ENCODE assay signal across 10 mouse cellular contexts in the genomic region with DNA sequence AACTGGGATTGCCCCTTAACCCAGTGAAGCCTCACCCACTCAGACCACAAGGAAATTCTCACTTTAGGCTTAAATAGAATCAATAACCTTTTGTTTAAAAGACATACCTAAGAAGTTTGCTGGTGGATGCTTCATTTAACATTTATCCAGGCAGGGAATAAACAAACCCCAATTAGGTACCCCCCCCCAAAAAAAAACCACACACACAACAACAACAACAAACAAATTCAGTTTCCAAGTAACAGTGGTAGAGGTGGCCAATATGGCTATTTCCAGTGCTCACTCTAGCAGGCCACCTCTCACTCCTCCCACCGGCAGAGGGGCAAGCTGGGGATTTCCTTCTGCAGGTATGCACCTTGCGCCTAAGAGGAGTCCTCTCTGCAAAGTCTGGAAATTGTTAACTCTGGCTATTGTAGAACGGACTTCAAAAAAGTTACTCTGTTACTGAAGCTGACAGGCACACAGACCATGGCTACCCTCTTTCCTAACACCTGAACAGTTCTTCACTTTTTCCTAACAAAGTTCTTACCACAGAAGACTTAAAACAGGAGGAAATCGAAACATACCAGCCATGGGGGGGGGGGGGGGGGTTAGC. TPM values are rescaled to one million over a fixed set of nuclear protein-coding genes. Genes with fewer than 3 reads are reported as not detected.
DNase-seq lines count a peak whose midpoint lies in the region; ATAC-seq and TF ChIP-seq lines count a peak whose summit lies in the region.
"Had no signal": no experiment of that assay in that cellular context is flagged by ENCODE, and none has a peak within 500 bp of the region (broad histone marks: within the 10 kb centered on the region; RNA-seq: fewer than 3 reads in every experiment).

No protein-coding gene starts in this region.

- no peaks in the 10 kb centered on the region for H3K36me3 ChIP-seq in heart, embryonic 11.5 days (ENCODE audit: control insufficient read depth, insufficient read depth, low read length)
- 0 out of 2 replicates have a peak, but pooled peaks cover 3% of the 10 kb centered on the region for H3K36me3 ChIP-seq in thymus, adult 2 months (ENCODE audit: control insufficient read depth, insufficient read depth, low read length)
- no peaks in the 10 kb centered on the region for H3K36me3 ChIP-seq in limb, embryonic 14.5 days (ENCODE audit: control insufficient read depth, insufficient read depth, low read length)

- intact Hi-C loops in heart, postnatal 36 days (cut with DNase I) = no loop called here

- no peaks in the 10 kb centered on the region for H3K9me3 ChIP-seq in heart, embryonic 11.5 days (replicated peaks; ENCODE audit: control insufficient read depth, low read length)
- no peaks in the 10 kb centered on the region for H3K9me3 ChIP-seq in limb, embryonic 14.5 days (ENCODE audit: control insufficient read depth, low read length)

- peaks cover 14% of the 10 kb centered on the region for H3K4me1 ChIP-seq in heart, embryonic 11.5 days (ENCODE audit: control insufficient read depth, insufficient read depth, low read length)
- H3K4me1 ChIP-seq in thymus, adult 2 months (replicated peaks; ENCODE audit: control insufficient read depth, insufficient read depth, low read length) = peaks cover 34% of the 10 kb centered on the region
- peaks cover 16% of the 10 kb centered on the region for H3K4me1 ChIP-seq in limb, embryonic 14.5 days (ENCODE audit: control insufficient read depth, insufficient read depth, low read length)

- peak overlapping the region; percentile 81 for H3K4me2 ChIP-seq in heart, embryonic 11.5 days
- H3K4me2 ChIP-seq in limb, embryonic 14.5 days (replicated peaks; ENCODE audit: low read depth, low read length, severe bottlenecking) = peak overlapping the region; percentile 74

- 0 out of 2 replicates have a peak overlapping the region, but pooled peaks have one; percentile 39 for H3K9ac ChIP-seq in heart, embryonic 11.5 days (ENCODE audit: low read depth, low read length)
- no peak overlapping the region for H3K9ac ChIP-seq in limb, embryonic 14.5 days (ENCODE audit: low read depth, low read length, severe bottlenecking)

- no peak for TF ChIP-seq CTCF in thymus, adult 2 months (IDR thresholded peaks at IDR 0.05; ENCODE audit: borderline replicate concordance, control insufficient read depth, extremely low read depth, insufficient read depth, low read length, poor library complexity)

- TF ChIP-seq POLR2A in thymus, adult 2 months (IDR thresholded peaks at IDR 0.05; ENCODE audit: control insufficient read depth, extremely low read depth, insufficient read depth, low read length, poor library complexity) = no peak
- TF ChIP-seq POLR2A in limb, embryonic 14.5 days (IDR thresholded peaks at IDR 0.05; ENCODE audit: borderline replicate concordance, extremely low read depth, insufficient read depth, insufficient read length) = no peak

- H3K27ac ChIP-seq in heart, embryonic 11.5 days (ENCODE audit: low read depth, low read length) = no peak overlapping the region
- H3K27ac ChIP-seq in thymus, adult 2 months (ENCODE audit: control insufficient read depth, insufficient read depth, low read length) = no peak overlapping the region
- H3K27ac ChIP-seq in limb, embryonic 14.5 days (replicated peaks; ENCODE audit: low read depth, low read length) = no peak overlapping the region

- no peaks in the 10 kb centered on the region for H3K27me3 ChIP-seq in heart, embryonic 11.5 days (ENCODE audit: control insufficient read depth, insufficient read depth, low read length)
- no peaks in the 10 kb centered on the region for H3K27me3 ChIP-seq in thymus, adult 2 months (ENCODE audit: control insufficient read depth, insufficient read depth, low read length)
- H3K27me3 ChIP-seq in limb, embryonic 14.5 days (ENCODE audit: control insufficient read depth, insufficient read depth, low read length) = no peaks in the 10 kb centered on the region

- 56% methylated on average over 4 of the region's 4 CpGs for WGBS in heart, embryonic 11.5 days (ENCODE audit: insufficient replicate concordance)
- WGBS in thymus, adult 2 months = 4% methylated on average over 4 of the region's 4 CpGs
- WGBS in limb, embryonic 14.5 days = 48% methylated on average over 4 of the region's 4 CpGs

- DNase-seq in heart, postnatal 36 days = no peak
- DNase-seq in thymus, adult 2 months = peak; percentile 40
- DNase-seq in thymus, postnatal 10 days (ENCODE audit: low spot score in 2 of 2) = no peak
- DNase-seq in limb, embryonic 14.5 days (ENCODE audit: low spot score) = no peak
- no peak for DNase-seq in cerebellum, postnatal 36 days
- DNase-seq in frontal cortex, postnatal 36 days (ENCODE audit: low spot score in 2 of 2) = no peak
- DNase-seq: cerebellum, postnatal 25 days; right cerebral cortex, adult 18-20 months had no signal

- H3K4me3 ChIP-seq in heart, embryonic 11.5 days (ENCODE audit: low read depth, low read length) = peak overlapping the region; percentile 91
- H3K4me3 ChIP-seq in thymus, adult 2 months (ENCODE audit: control insufficient read depth, insufficient read depth, low read length) = peak overlapping the region; percentile 35
- H3K4me3 ChIP-seq in limb, embryonic 14.5 days (replicated peaks; ENCODE audit: low read length) = peak overlapping the region; percentile 78; the same call in 1 of the 2 replicates

- no peak for ATAC-seq in heart, embryonic 11.5 days (replicated peaks; ENCODE audit: insufficient number of reproducible peaks, low FRiP score, low TSS enrichment)
- no peak for ATAC-seq in limb, embryonic 14.5 days (ENCODE audit: low FRiP score, low read depth)
- ATAC-seq in megakaryocyte-erythroid progenitor cell, adult 5-6 weeks (replicated peaks; ENCODE audit: low FRiP score, low TSS enrichment, poor library complexity, severe bottlenecking) = no peak

RNA-seq across cellular contexts. Expression of a gene that starts 2.0 kb away (rescaled TPM):
- 89.2 and 109 TPM in 2 replicates for polyA plus RNA-seq in heart, embryonic 11.5 days (2014; fragmentation: Nextera tagmentation; extraction: Ambion mirVana)
- total RNA-seq in heart, postnatal 36 days (2021) = 10 to 100 TPM; 35.0 to 43.3 TPM
- 149 and 189 TPM in 2 replicates for polyA plus RNA-seq in thymus, adult 2 months (2012; rRNA removed)
- 26.5 and 39.2 TPM in 2 replicates for polyA plus RNA-seq in limb, embryonic 14.5 days (2012; rRNA removed)
- polyA plus RNA-seq in limb, embryonic 14.5 days (2014; fragmentation: Nextera tagmentation; extraction: Ambion mirVana) = 67.2 and 71.3 TPM in 2 replicates
- 82.2 and 85.0 TPM in 2 replicates for total RNA-seq in megakaryocyte-erythroid progenitor cell, adult 5-6 weeks (2014; fragmentation: Nextera tagmentation)
- total RNA-seq in megakaryocyte-erythroid progenitor cell, adult 5-6 weeks (2017) = 161 and 203 TPM in 2 replicates

Comparison
In these comparisons a context has a peak if more than half of its experiments do, and no peak if none do; other contexts are left out.
1. H3K4me3 ChIP-seq: peak in every context shown above with its lines; median percentile 91 in heart, embryonic 11.5 days; 78 in limb, embryonic 14.5 days; 35 in thymus, adult 2 months.